Mouse (Mus musculus) liver, postnatal 0 days (tissue): ENCODE measurements around the gene Bcl2l11.

Experiments used
- CTCF ChIP-seq: sonication (generic); IDR thresholded peaks from 2 replicates; pipeline ENCODE4 v1.5.1; 2016; ENCODE audit warnings: antibody characterized with exemption, low read depth
- EP300 ChIP-seq: IDR thresholded peaks from 2 replicates; pipeline ENCODE4 v1.6.1; 2016; ENCODE audit warnings: antibody characterized with exemption, low read depth, mild to moderate bottlenecking

- no peak for TF ChIP-seq CTCF
- no peak for TF ChIP-seq EP300
Observed at GRCm38 (mm10) chr2:128086301-128086886, 39.4 kb upstream of the Bcl2l11 start.
